Mouse (Mus musculus) limb, embryonic 13.5 days (tissue): ENCODE measurements around the gene Rtn4rl2. TPM values are rescaled to one million over a fixed set of nuclear protein-coding genes. Genes with fewer than 3 reads are reported as not detected.

Experiments
- ATAC-seq: fragments of 200-750 bp; cut with Nextera tagmentation; 2 replicates; pipeline ENCODE4 v1.8.0; 2017; ENCODE audit warnings: low read depth, moderate number of reproducible peaks, moderate TSS enrichment; ENCODE audit not compliant: low FRiP score
- H3K27ac ChIP-seq: fragments of 300-500 bp; sonication (generic); 2 replicates; pipeline ENCODE4 v1.5.1; 2015; ENCODE audit warnings: inconsistent platforms, mild to moderate bottlenecking, moderate library complexity
- H3K27me3 ChIP-seq: fragments of 300-500 bp; sonication (generic); 2 replicates; pipeline ENCODE4 v1.6.1; 2015; ENCODE audit warnings: mild to moderate bottlenecking, inconsistent platforms
- H3K36me3 ChIP-seq: fragments of 300-500 bp; sonication (generic); 2 replicates; pipeline ENCODE4 v1.6.1; 2015; ENCODE audit warnings: inconsistent platforms, mild to moderate bottlenecking, moderate library complexity
- H3K4me1 ChIP-seq: fragments of 300-500 bp; sonication (generic); 2 replicates; pipeline ENCODE4 v1.6.1; 2015; ENCODE audit warnings: inconsistent platforms
- H3K4me2 ChIP-seq: fragments of 300-500 bp; sonication (generic); replicated peaks from 2 replicates; pipeline ENCODE4 v1.6.1; 2015; ENCODE audit warnings: inconsistent platforms, mild to moderate bottlenecking, moderate library complexity
- H3K4me3 ChIP-seq: fragments of 300-500 bp; sonication (generic); 2 replicates; pipeline ENCODE4 v1.5.1; 2015; ENCODE audit warnings: moderate library complexity, mild to moderate bottlenecking, inconsistent platforms
- H3K9ac ChIP-seq: fragments of 300-500 bp; sonication (generic); 2 replicates; pipeline ENCODE4 v1.6.1; 2015; ENCODE audit warnings: mild to moderate bottlenecking, inconsistent platforms
- H3K9me3 ChIP-seq: fragments of 300-500 bp; sonication (generic); 2 replicates; pipeline ENCODE4 v1.6.1; 2016; ENCODE audit warnings: inconsistent platforms
- WGBS: fragments of 180-500 bp; shearing (Covaris S2); methylation state at CpG from one replicate; pipeline ENCODE4 v1.1.7; 2015; 5-methylcytosine and 5-hydroxymethylcytosine counted together
- polyA plus RNA-seq: library from polyadenylated mRNA; unstranded; fragments of >200 nt; fragmentation: Nextera tagmentation; extraction: Ambion mirVana; gene quantifications from 2 replicates; pipeline ENCODE4 v1.2.1, GENCODE M21; 2015

Gene Rtn4rl2
- polyA plus RNA-seq, 1 experiment from 2014 or later, result 1.1 TPM

DNA sequence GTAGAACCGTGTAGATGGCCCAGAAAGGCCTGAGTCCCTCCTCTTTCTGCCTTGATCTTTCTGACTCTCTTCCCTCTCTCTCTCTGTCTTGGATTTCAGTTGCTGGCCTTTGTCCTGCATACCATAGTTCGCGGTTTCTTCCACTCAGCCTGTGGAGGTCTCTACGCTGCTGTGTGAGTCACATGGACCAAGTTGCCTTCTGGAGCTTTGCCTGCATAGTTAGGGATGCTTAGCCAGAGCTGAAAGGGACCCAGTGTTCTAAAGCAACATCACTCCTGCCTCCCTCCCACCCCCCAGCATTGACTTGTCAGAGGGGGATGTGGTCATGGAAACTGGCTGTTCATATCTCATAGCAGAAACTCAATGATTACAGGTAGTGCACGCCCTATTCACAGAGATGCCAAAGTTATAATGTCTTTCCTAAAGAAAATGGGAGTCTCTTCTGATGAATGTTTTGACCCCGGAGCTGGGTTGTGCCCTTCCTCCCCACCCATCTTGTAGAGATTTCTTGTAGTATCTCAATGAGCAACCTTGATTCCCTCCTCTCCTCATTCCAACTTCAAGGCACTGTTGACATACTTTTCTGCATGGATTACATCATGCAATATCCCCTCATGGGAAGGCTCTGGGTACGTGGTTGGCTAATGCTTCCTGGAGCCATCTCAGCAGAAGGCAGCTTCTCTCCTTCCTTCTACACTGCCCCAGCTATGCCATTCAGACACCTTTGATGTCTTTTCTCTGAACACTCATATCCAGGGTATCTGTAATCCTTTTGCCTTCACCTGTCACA lies 26.3 kb downstream of the Rtn4rl2 start:
- ATAC-seq, result no peak
- no peaks in the 10 kb centered on the region for H3K4me1 ChIP-seq
- no peak overlapping the region for H3K4me2 ChIP-seq
- no peak overlapping the region for H3K4me3 ChIP-seq
- WGBS, result 89% methylated on average over 7 of the region's 7 CpGs
- H3K27ac ChIP-seq, result no peak overlapping the region
- no peak overlapping the region for H3K9ac ChIP-seq
- H3K9me3 ChIP-seq, result no peaks in the 10 kb centered on the region
- H3K27me3 ChIP-seq, result peaks cover 5% of the 10 kb centered on the region
- peaks cover 74% of the 10 kb centered on the region for H3K36me3 ChIP-seq

DNA sequence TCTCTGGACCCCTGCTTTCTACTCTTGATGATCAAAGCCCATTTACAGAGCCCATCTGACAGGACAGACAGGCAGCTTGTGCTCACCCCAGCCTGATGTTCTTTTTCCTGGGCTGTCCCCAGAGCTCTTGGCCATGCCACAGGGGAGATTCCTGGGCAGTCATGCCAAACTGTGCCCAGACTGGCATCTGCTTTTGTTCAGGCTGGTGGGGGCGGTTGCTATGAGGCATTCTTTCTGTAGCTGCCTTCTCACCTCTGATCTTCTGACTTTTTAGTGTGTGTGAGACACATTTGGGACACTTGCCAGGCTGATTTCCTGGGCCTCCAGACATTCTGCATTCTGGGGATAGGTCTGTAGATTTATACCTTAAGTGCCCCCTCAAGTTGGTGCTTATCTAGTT lies 28.0 kb downstream of the Rtn4rl2 start:
- no peaks in the 10 kb centered on the region for H3K27me3 ChIP-seq
- peaks cover 88% of the 10 kb centered on the region for H3K36me3 ChIP-seq
- H3K9ac ChIP-seq, result no peak overlapping the region
- ATAC-seq, result no peak
- 78% methylated on average over 1 of the region's 1 CpGs for WGBS
- H3K4me2 ChIP-seq, result no peak overlapping the region
- H3K4me3 ChIP-seq, result no peak overlapping the region
- H3K9me3 ChIP-seq, result no peaks in the 10 kb centered on the region
- H3K27ac ChIP-seq, result no peak overlapping the region
- no peaks in the 10 kb centered on the region for H3K4me1 ChIP-seq

GRCm38 (mm10) chr2:84855732-84856131 lies 30.8 kb downstream of the Rtn4rl2 start:
- 51% methylated on average over 2 of the region's 2 CpGs for WGBS
- Histone ChIP-seq H3K36me3 (peaks cover 80% of the 10 kb centered on the region), H3K27me3 (no peaks in the 10 kb centered on the region), H3K4me3 (no peak overlapping the region), H3K4me2 (no peak overlapping the region), H3K9ac (no peak overlapping the region), H3K4me1 (0 out of 2 replicates have a peak, but pooled peaks cover 6% of the 10 kb centered on the region), H3K27ac (no peak overlapping the region), H3K9me3 (no peaks in the 10 kb centered on the region)
- ATAC-seq, result peak; percentile 42; the same call in 1 of the 2 replicates

- H3K4me1 ChIP-seq, result 0 out of 2 replicates have a peak, but pooled peaks cover 6% of the 10 kb centered on the region
- peak overlapping the region; percentile 42 for H3K4me2 ChIP-seq
- H3K27ac ChIP-seq, result no peak overlapping the region
- H3K9ac ChIP-seq, result no peak overlapping the region
- 39% methylated on average over 23 of the region's 23 CpGs for WGBS
- H3K27me3 ChIP-seq, result no peaks in the 10 kb centered on the region
- peak; percentile 16; the same call in 1 of the 2 replicates for ATAC-seq
- peaks cover 73% of the 10 kb centered on the region for H3K36me3 ChIP-seq
- no peak overlapping the region for H3K4me3 ChIP-seq
- no peaks in the 10 kb centered on the region for H3K9me3 ChIP-seq
Observed at GRCm38 (mm10) chr2:84851130-84852040, 35.1 kb downstream of the Rtn4rl2 start.

- no peak for ATAC-seq
Observed at GRCm38 (mm10) chr2:84850407-84851129, 35.9 kb downstream of the Rtn4rl2 start.

DNA sequence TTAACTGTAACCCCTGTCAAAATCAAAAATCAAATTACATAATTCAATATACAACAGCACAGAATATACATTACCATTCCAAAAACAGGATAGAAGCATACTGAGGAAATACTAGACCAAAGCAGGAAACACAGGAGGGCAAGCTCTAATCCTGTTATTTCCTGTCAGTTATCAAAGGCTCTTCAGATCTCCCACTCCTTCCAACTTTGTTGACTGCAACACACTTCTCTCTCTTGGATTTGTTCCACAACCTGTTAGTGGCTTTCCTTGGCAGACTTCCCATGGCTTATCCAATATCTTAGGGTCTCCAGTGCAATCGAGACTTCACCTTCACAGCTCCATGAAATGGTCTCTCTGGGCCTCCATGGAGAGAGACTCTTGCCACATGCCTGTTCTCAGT lies 41.3 kb downstream of the Rtn4rl2 start:
- Histone ChIP-seq H3K27ac (no peak overlapping the region), H3K36me3 (peaks cover 33% of the 10 kb centered on the region), H3K9ac (no peak overlapping the region), H3K4me3 (no peak overlapping the region), H3K27me3 (no peaks in the 10 kb centered on the region), H3K4me2 (no peak overlapping the region), H3K9me3 (no peaks in the 10 kb centered on the region), H3K4me1 (peaks cover 16% of the 10 kb centered on the region)
- WGBS, result 56% methylated on average over 1 of the region's 1 CpGs
- ATAC-seq, result no peak

More at GRCm38 (mm10) chr2:84850407-84851129, 35.9 kb downstream of the Rtn4rl2 start:
- Histone ChIP-seq H3K27me3 (no peaks in the 10 kb centered on the region), H3K36me3 (peaks cover 71% of the 10 kb centered on the region), H3K9me3 (no peaks in the 10 kb centered on the region), H3K4me1 (0 out of 2 replicates have a peak, but pooled peaks cover 6% of the 10 kb centered on the region), H3K4me3 (no peak overlapping the region), H3K9ac (no peak overlapping the region), H3K4me2 (peak overlapping the region; percentile 42), H3K27ac (no peak overlapping the region)
- WGBS, result 57% methylated on average over 7 of the region's 7 CpGs

GRCm38 (mm10) chr2:84843654-84844053 lies 42.9 kb downstream of the Rtn4rl2 start:
- Histone ChIP-seq H3K9ac (no peak overlapping the region), H3K4me1 (peaks cover 26% of the 10 kb centered on the region), H3K4me3 (no peak overlapping the region), H3K4me2 (no peak overlapping the region), H3K36me3 (peaks cover 18% of the 10 kb centered on the region; the same call in 1 of the 2 replicates), H3K27ac (no peak overlapping the region), H3K27me3 (peaks cover 3% of the 10 kb centered on the region), H3K9me3 (no peaks in the 10 kb centered on the region)
- WGBS, result 81% methylated on average over 6 of the region's 6 CpGs
- ATAC-seq, result no peak

- no peak overlapping the region for H3K27ac ChIP-seq
- no peak for ATAC-seq
- H3K27me3 ChIP-seq, result peaks cover 11% of the 10 kb centered on the region
- no peaks in the 10 kb centered on the region for H3K9me3 ChIP-seq
- H3K36me3 ChIP-seq, result peaks cover 11% of the 10 kb centered on the region; the same call in 1 of the 2 replicates
- H3K4me3 ChIP-seq, result peak overlapping the region; percentile 73
- H3K4me2 ChIP-seq, result peak overlapping the region; percentile 95
- peaks cover 31% of the 10 kb centered on the region for H3K4me1 ChIP-seq
- no peak overlapping the region; the same call in 1 of the 2 replicates for H3K9ac ChIP-seq
Observed at GRCm38 (mm10) chr2:84841905-84842304, 44.6 kb downstream of the Rtn4rl2 start.

- Histone ChIP-seq H3K36me3 (peaks cover 7% of the 10 kb centered on the region; the same call in 1 of the 2 replicates), H3K27me3 (peaks cover 11% of the 10 kb centered on the region), H3K9me3 (no peaks in the 10 kb centered on the region), H3K4me1 (peaks cover 31% of the 10 kb centered on the region), H3K4me3 (peak overlapping the region; percentile 73), H3K27ac (peak overlapping the region; percentile 90), H3K4me2 (peak overlapping the region; percentile 95), H3K9ac (peak overlapping the region; percentile 81)
- WGBS, result 6% methylated on average over 17 of the region's 17 CpGs
- 0 out of 2 replicates have a peak, but pooled peaks have one; percentile 3 for ATAC-seq
Observed at GRCm38 (mm10) chr2:84840748-84841563, 45.6 kb downstream of the Rtn4rl2 start.

GRCm38 (mm10) chr2:84840016-84840747 lies 46.3 kb downstream of the Rtn4rl2 start:
- Histone ChIP-seq H3K27me3 (peaks cover 11% of the 10 kb centered on the region), H3K4me1 (peaks cover 31% of the 10 kb centered on the region), H3K4me2 (peak overlapping the region; percentile 95), H3K4me3 (peak overlapping the region; percentile 73), H3K9me3 (no peaks in the 10 kb centered on the region), H3K9ac (peak overlapping the region; percentile 81), H3K36me3 (peaks cover under 1% of the 10 kb centered on the region; the same call in 1 of the 2 replicates), H3K27ac (peak overlapping the region; percentile 90)
- peak; percentile 92 for ATAC-seq
- under 1% methylated on average over 54 of the region's 54 CpGs for WGBS
